Mouse (Mus musculus) midbrain, embryonic 10.5 days (tissue): ENCODE data around the gene Prmt1. TPM values are rescaled to one million over a fixed set of nuclear protein-coding genes. Genes with fewer than 3 reads are reported as not detected.

Source experiments
- DNase-seq: peaks from one replicate; pipeline ENCODE4 v3.0.0-alpha.2; 2017; ENCODE audit warnings: low spot score
- H3K27ac ChIP-seq: fragments of 300-500 bp; sonication (generic); replicated peaks from 2 replicates; pipeline ENCODE4 v1.5.1; 2016; ENCODE audit warnings: mild to moderate bottlenecking
- H3K27me3 ChIP-seq: fragments of 300-500 bp; sonication (generic); 2 replicates; pipeline ENCODE4 v1.6.1; 2016; ENCODE audit warnings: low read depth, mild to moderate bottlenecking; ENCODE audit not compliant: poor library complexity, severe bottlenecking
- H3K36me3 ChIP-seq: fragments of 300-500 bp; sonication (generic); 2 replicates; pipeline ENCODE4 v1.6.1; 2016; ENCODE audit warnings: mild to moderate bottlenecking, moderate library complexity
- H3K4me1 ChIP-seq: fragments of 300-500 bp; sonication (generic); 2 replicates; pipeline ENCODE4 v1.6.1; 2016
- H3K4me3 ChIP-seq: fragments of 300-500 bp; sonication (generic); 2 replicates; pipeline ENCODE4 v1.5.1; 2016; ENCODE audit warnings: mild to moderate bottlenecking, moderate library complexity
- H3K9me3 ChIP-seq: fragments of 300-500 bp; sonication (generic); replicated peaks from 2 replicates; pipeline ENCODE4 v1.6.1; 2016; ENCODE audit warnings: mild to moderate bottlenecking
- WGBS: fragments of 180-500 bp; shearing (Covaris S2); methylation state at CpG from one replicate; pipeline ENCODE4 v1.1.7; 2016; 5-methylcytosine and 5-hydroxymethylcytosine counted together
- polyA plus RNA-seq: library from polyadenylated mRNA; unstranded; fragments of >200 nt; fragmentation: Nextera tagmentation; extraction: Ambion mirVana; gene quantifications from 2 replicates; pipeline ENCODE4 v1.2.1, GENCODE M21; 2016

Prmt1 gene
- polyA plus RNA-seq, 1 experiment from 2014 or later, result 945 TPM

GRCm38 (mm10) chr7:44965975-44966374 lies 20.4 kb downstream of the Prmt1 start:
- H3K27ac ChIP-seq, result no peak overlapping the region
- DNase-seq, result no peak
- no peaks in the 10 kb centered on the region for H3K27me3 ChIP-seq
- WGBS, result 85% methylated on average over 7 of the region's 7 CpGs
- H3K4me3 ChIP-seq, result no peak overlapping the region
- peaks cover 59% of the 10 kb centered on the region for H3K36me3 ChIP-seq
- H3K9me3 ChIP-seq, result no peaks in the 10 kb centered on the region
- H3K4me1 ChIP-seq, result peaks cover 16% of the 10 kb centered on the region

- no peak overlapping the region for H3K27ac ChIP-seq
- no peaks in the 10 kb centered on the region for H3K9me3 ChIP-seq
- DNase-seq, result no peak
- peaks cover 6% of the 10 kb centered on the region; the same call in 1 of the 2 replicates for H3K4me1 ChIP-seq
- no peaks in the 10 kb centered on the region for H3K27me3 ChIP-seq
- WGBS, result 95% methylated on average over 13 of the region's 13 CpGs
- H3K36me3 ChIP-seq, result peaks cover 67% of the 10 kb centered on the region
- H3K4me3 ChIP-seq, result no peak overlapping the region
Observed at GRCm38 (mm10) chr7:44964990-44965389, 21.4 kb downstream of the Prmt1 start.

- H3K27me3 ChIP-seq, result no peaks in the 10 kb centered on the region
- peaks cover 75% of the 10 kb centered on the region for H3K36me3 ChIP-seq
- no peaks in the 10 kb centered on the region for H3K9me3 ChIP-seq
- no peaks in the 10 kb centered on the region for H3K4me1 ChIP-seq
- no peak overlapping the region for H3K27ac ChIP-seq
- WGBS, result 94% methylated on average over 5 of the region's 5 CpGs
- no peak overlapping the region for H3K4me3 ChIP-seq
- no peak for DNase-seq
Observed at GRCm38 (mm10) chr7:44962831-44963230, 23.5 kb downstream of the Prmt1 start.

- Histone ChIP-seq H3K36me3 (peaks cover 73% of the 10 kb centered on the region), H3K9me3 (no peaks in the 10 kb centered on the region), H3K27ac (no peak overlapping the region), H3K27me3 (no peaks in the 10 kb centered on the region), H3K4me1 (peaks cover 2% of the 10 kb centered on the region; the same call in 1 of the 2 replicates), H3K4me3 (no peak overlapping the region)
- 89% methylated on average over 8 of the region's 8 CpGs for WGBS
- DNase-seq, result no peak
Observed at GRCm38 (mm10) chr7:44962337-44962736, 24.0 kb downstream of the Prmt1 start.

GRCm38 (mm10) chr7:44960512-44960910 lies 25.9 kb downstream of the Prmt1 start:
- 91% methylated on average over 13 of the region's 13 CpGs for WGBS
- H3K27me3 ChIP-seq, result no peaks in the 10 kb centered on the region
- H3K9me3 ChIP-seq, result no peaks in the 10 kb centered on the region
- no peak overlapping the region for H3K27ac ChIP-seq
- peaks cover 58% of the 10 kb centered on the region for H3K36me3 ChIP-seq
- no peak for DNase-seq
- H3K4me1 ChIP-seq, result peaks cover 8% of the 10 kb centered on the region; the same call in 1 of the 2 replicates
- H3K4me3 ChIP-seq, result no peak overlapping the region

GRCm38 (mm10) chr7:44959874-44960511 lies 26.4 kb downstream of the Prmt1 start:
- WGBS, result 92% methylated on average over 10 of the region's 10 CpGs
- Histone ChIP-seq H3K9me3 (no peaks in the 10 kb centered on the region), H3K36me3 (peaks cover 53% of the 10 kb centered on the region), H3K4me3 (no peak overlapping the region), H3K27ac (no peak overlapping the region), H3K27me3 (no peaks in the 10 kb centered on the region), H3K4me1 (peaks cover 8% of the 10 kb centered on the region; the same call in 1 of the 2 replicates)
- DNase-seq, result no peak

- H3K36me3 ChIP-seq, result peaks cover 50% of the 10 kb centered on the region
- H3K4me3 ChIP-seq, result no peak overlapping the region
Observed at GRCm38 (mm10) chr7:44959281-44959680, 27.1 kb downstream of the Prmt1 start.

GRCm38 (mm10) chr7:44958208-44958607 lies 28.2 kb downstream of the Prmt1 start:
- Histone ChIP-seq H3K27me3 (0 out of 2 replicates have a peak, but pooled peaks cover 8% of the 10 kb centered on the region), H3K36me3 (peaks cover 41% of the 10 kb centered on the region), H3K27ac (0 out of 2 replicates have a peak overlapping the region, but pooled peaks have one; percentile 9), H3K4me3 (no peak overlapping the region; the same call in 1 of the 2 replicates), H3K4me1 (peaks cover 8% of the 10 kb centered on the region; the same call in 1 of the 2 replicates), H3K9me3 (no peaks in the 10 kb centered on the region)
- no peak for DNase-seq
- WGBS, result 65% methylated on average over 7 of the region's 7 CpGs

More at GRCm38 (mm10) chr7:44959281-44959680, 27.1 kb downstream of the Prmt1 start:
- 83% methylated on average over 8 of the region's 8 CpGs for WGBS
- Histone ChIP-seq H3K9me3 (no peaks in the 10 kb centered on the region), H3K27ac (no peak overlapping the region), H3K27me3 (0 out of 2 replicates have a peak, but pooled peaks cover 1% of the 10 kb centered on the region), H3K4me1 (peaks cover 8% of the 10 kb centered on the region; the same call in 1 of the 2 replicates)
- DNase-seq, result no peak

GRCm38 (mm10) chr7:44957183-44957835 lies 29.1 kb downstream of the Prmt1 start:
- DNase-seq, result no peak
- 0 out of 2 replicates have a peak overlapping the region, but pooled peaks have one; percentile 28 for H3K27ac ChIP-seq
- WGBS, result 76% methylated on average over 20 of the region's 20 CpGs
- no peak overlapping the region for H3K4me3 ChIP-seq
- peaks cover 17% of the 10 kb centered on the region for H3K4me1 ChIP-seq
- peaks cover 11% of the 10 kb centered on the region; the same call in 1 of the 2 replicates for H3K27me3 ChIP-seq
- peaks cover 33% of the 10 kb centered on the region for H3K36me3 ChIP-seq
- H3K9me3 ChIP-seq, result no peaks in the 10 kb centered on the region

- WGBS, result 75% methylated on average over 6 of the region's 6 CpGs
- H3K4me3 ChIP-seq, result no peak overlapping the region
- DNase-seq, result no peak
- H3K27me3 ChIP-seq, result peaks cover 21% of the 10 kb centered on the region
- peaks cover 22% of the 10 kb centered on the region for H3K36me3 ChIP-seq
- H3K27ac ChIP-seq, result 0 out of 2 replicates have a peak overlapping the region, but pooled peaks have one; percentile 25
- peaks cover 28% of the 10 kb centered on the region for H3K4me1 ChIP-seq
- H3K9me3 ChIP-seq, result no peaks in the 10 kb centered on the region
Observed at GRCm38 (mm10) chr7:44956266-44956665, 30.1 kb downstream of the Prmt1 start.

GRCm38 (mm10) chr7:44955628-44956027 lies 30.7 kb downstream of the Prmt1 start:
- H3K4me1 ChIP-seq, result peaks cover 29% of the 10 kb centered on the region
- H3K4me3 ChIP-seq, result no peak overlapping the region
- no peak overlapping the region for H3K27ac ChIP-seq
- DNase-seq, result no peak
- peaks cover 28% of the 10 kb centered on the region for H3K27me3 ChIP-seq
- H3K36me3 ChIP-seq, result peaks cover 16% of the 10 kb centered on the region
- WGBS, result 60% methylated on average over 5 of the region's 5 CpGs
- no peaks in the 10 kb centered on the region for H3K9me3 ChIP-seq

- WGBS, result 87% methylated on average over 12 of the region's 12 CpGs
- Histone ChIP-seq H3K36me3 (peaks cover 9% of the 10 kb centered on the region), H3K9me3 (no peaks in the 10 kb centered on the region), H3K27me3 (peaks cover 41% of the 10 kb centered on the region), H3K27ac (no peak overlapping the region), H3K4me3 (0 out of 2 replicates have a peak overlapping the region, but pooled peaks have one; percentile 11), H3K4me1 (peaks cover 29% of the 10 kb centered on the region)
- no peak for DNase-seq
Observed at GRCm38 (mm10) chr7:44954091-44954885, 32.1 kb downstream of the Prmt1 start.
